Mouse (Mus musculus): ENCODE measurements at regions not wholly inside any gene's neighbourhood (a gene's known extent, or its start where the extent isn't known, plus 50 kb on each side); places are given as distances from the start of the nearest gene placed in this dataset.
A peak's percentile ranks its signal among the peaks of the same experiment; 100 is the strongest.

- no peak for TF ChIP-seq CTCF (IDR thresholded peaks at IDR 0.05; ENCODE audit: extremely low read depth, insufficient read depth, low read length)
- peak; percentile 18; the same call in 1 of the 2 replicates for TF ChIP-seq POLR2A (IDR thresholded peaks at IDR 0.05; ENCODE audit: extremely low read depth, insufficient read depth, low read length)
Measured at GRCm38 (mm10) chr16:29813411-29814038, 234.4 kb downstream of the Opa1 start.

Measured in cortical plate, adult 2 months (tissue).